Mouse (Mus musculus) heart, embryonic 11.5 days (tissue): ENCODE measurements around the gene Slc17a5. TPM values are rescaled to one million over a fixed set of nuclear protein-coding genes. Genes with fewer than 3 reads are reported as not detected.

Experiments used
- ATAC-seq: fragments of 200-750 bp; cut with Nextera tagmentation; replicated peaks from 2 replicates; pipeline ENCODE4 v1.8.0; 2017; ENCODE audit warnings: moderate library complexity; ENCODE audit not compliant: insufficient number of reproducible peaks, low FRiP score, low TSS enrichment
- H3K27ac ChIP-seq: fragments of 300-500 bp; sonication (generic); 2 replicates; pipeline ENCODE4 v1.5.1; 2014; ENCODE audit warnings: mild to moderate bottlenecking, low read depth, low read length
- H3K27me3 ChIP-seq: fragments of 300-500 bp; sonication (generic); 2 replicates; pipeline ENCODE4 v1.6.1; 2014; ENCODE audit warnings: mild to moderate bottlenecking, low read length, mixed read lengths; ENCODE audit not compliant: control insufficient read depth, insufficient read depth
- H3K36me3 ChIP-seq: fragments of 300-500 bp; sonication (generic); 2 replicates; pipeline ENCODE4 v1.6.1; 2014; ENCODE audit warnings: mild to moderate bottlenecking, low read length, moderate library complexity, mixed read lengths; ENCODE audit not compliant: control insufficient read depth, insufficient read depth
- H3K4me1 ChIP-seq: fragments of 300-500 bp; sonication (generic); 2 replicates; pipeline ENCODE4 v1.6.1; 2014; ENCODE audit warnings: low read length; ENCODE audit not compliant: control insufficient read depth, insufficient read depth
- H3K4me2 ChIP-seq: fragments of 300-500 bp; sonication (generic); 2 replicates; pipeline ENCODE4 v1.6.1; 2014; ENCODE audit warnings: mild to moderate bottlenecking, moderate library complexity
- H3K4me3 ChIP-seq: fragments of 300-500 bp; sonication (generic); 2 replicates; pipeline ENCODE4 v1.5.1; 2014; ENCODE audit warnings: low read depth, low read length
- H3K9ac ChIP-seq: fragments of 300-500 bp; sonication (generic); 2 replicates; pipeline ENCODE4 v1.6.1; 2014; ENCODE audit warnings: mild to moderate bottlenecking, low read depth, low read length, moderate library complexity
- H3K9me3 ChIP-seq: fragments of 300-500 bp; sonication (generic); replicated peaks from 2 replicates; pipeline ENCODE4 v1.6.1; 2016; ENCODE audit warnings: low read length; ENCODE audit not compliant: control insufficient read depth
- WGBS: fragments of 180-500 bp; shearing (Covaris S2); extraction: QIAGEN DNeasy Blood & Tissue Kit; methylation state at CpG from one replicate; pipeline ENCODE4 v1.1.7; 2014; ENCODE audit not compliant: insufficient replicate concordance; 5-methylcytosine and 5-hydroxymethylcytosine counted together
- polyA plus RNA-seq: library from polyadenylated mRNA; unstranded; fragments of >200 nt; fragmentation: Nextera tagmentation; extraction: Ambion mirVana; gene quantifications from 2 replicates; pipeline ENCODE4 v1.2.1, GENCODE M21; 2014

The Slc17a5 gene
- 7.4 and 7.7 TPM in 2 replicates for polyA plus RNA-seq

GRCm38 (mm10) chr9:78587914-78588313 lies at the start of gene Slc17a5:
Gene Slc17a5, minus strand, starts transcription at chr9:78588041.
- peak within 1 kb of the TSS; percentile 76 for H3K4me2 ChIP-seq
- H3K27ac ChIP-seq = peak within 1 kb of the TSS; percentile 29
- H3K9ac ChIP-seq = peak within 1 kb of the TSS; percentile 77
- no peaks in the 10 kb centered on the region for H3K4me1 ChIP-seq
- no peaks in the 10 kb centered on the region for H3K36me3 ChIP-seq
- ATAC-seq = peak; percentile 98
- H3K4me3 ChIP-seq = peak within 1 kb of the TSS; percentile 76
- under 1% methylated on average over 27 of the region's 27 CpGs for WGBS
- no peaks in the 10 kb centered on the region for H3K27me3 ChIP-seq
- no peaks in the 10 kb centered on the region for H3K9me3 ChIP-seq

GRCm38 (mm10) chr9:78633976-78634375 lies 46.1 kb upstream of the Slc17a5 start:
- no peak for ATAC-seq
- H3K9ac ChIP-seq = no peak overlapping the region
- no peak overlapping the region for H3K27ac ChIP-seq
- 83% methylated on average over 3 of the region's 3 CpGs for WGBS
- no peak overlapping the region for H3K4me2 ChIP-seq
- H3K9me3 ChIP-seq = no peaks in the 10 kb centered on the region
- no peak overlapping the region for H3K4me3 ChIP-seq
- no peaks in the 10 kb centered on the region for H3K36me3 ChIP-seq
- H3K4me1 ChIP-seq = no peaks in the 10 kb centered on the region; the same call in 1 of the 2 replicates
- H3K27me3 ChIP-seq = no peaks in the 10 kb centered on the region

- H3K27ac ChIP-seq = no peak overlapping the region
- H3K9ac ChIP-seq = no peak overlapping the region
- no peak overlapping the region for H3K4me2 ChIP-seq
- no peaks in the 10 kb centered on the region for H3K27me3 ChIP-seq
- no peak for ATAC-seq
- WGBS = 68% methylated on average over 6 of the region's 6 CpGs
- no peaks in the 10 kb centered on the region for H3K9me3 ChIP-seq
- no peak overlapping the region for H3K4me3 ChIP-seq
- no peaks in the 10 kb centered on the region for H3K36me3 ChIP-seq
- H3K4me1 ChIP-seq = no peaks in the 10 kb centered on the region; the same call in 1 of the 2 replicates
Measured at GRCm38 (mm10) chr9:78631755-78632434, 44.1 kb upstream of the Slc17a5 start.

GRCm38 (mm10) chr9:78629991-78630390 lies 42.1 kb upstream of the Slc17a5 start:
- no peaks in the 10 kb centered on the region for H3K36me3 ChIP-seq
- 47% methylated on average over 6 of the region's 6 CpGs for WGBS
- no peak overlapping the region for H3K4me3 ChIP-seq
- H3K27me3 ChIP-seq = no peaks in the 10 kb centered on the region
- H3K4me1 ChIP-seq = no peaks in the 10 kb centered on the region; the same call in 1 of the 2 replicates
- H3K27ac ChIP-seq = no peak overlapping the region
- peak overlapping the region; percentile 18; the same call in 1 of the 2 replicates for H3K4me2 ChIP-seq
- no peaks in the 10 kb centered on the region for H3K9me3 ChIP-seq
- no peak for ATAC-seq
- H3K9ac ChIP-seq = no peak overlapping the region

- Histone ChIP-seq H3K4me1 (no peaks in the 10 kb centered on the region), H3K4me3 (no peak overlapping the region), H3K9ac (no peak overlapping the region), H3K36me3 (no peaks in the 10 kb centered on the region), H3K9me3 (no peaks in the 10 kb centered on the region), H3K4me2 (no peak overlapping the region), H3K27ac (no peak overlapping the region), H3K27me3 (no peaks in the 10 kb centered on the region)
- no peak for ATAC-seq
- WGBS = 67% methylated on average over 10 of the region's 10 CpGs
Measured at GRCm38 (mm10) chr9:78623301-78623747, 35.5 kb upstream of the Slc17a5 start.

- Histone ChIP-seq H3K4me2 (no peak overlapping the region), H3K36me3 (no peaks in the 10 kb centered on the region), H3K27ac (no peak overlapping the region), H3K4me1 (no peaks in the 10 kb centered on the region), H3K4me3 (no peak overlapping the region), H3K27me3 (peaks cover 9% of the 10 kb centered on the region; the same call in 1 of the 2 replicates), H3K9me3 (no peaks in the 10 kb centered on the region), H3K9ac (no peak overlapping the region)
- no peak for ATAC-seq
- 61% methylated on average over 9 of the region's 9 CpGs for WGBS
Measured at GRCm38 (mm10) chr9:78619285-78619684, 31.4 kb upstream of the Slc17a5 start.

- H3K36me3 ChIP-seq = no peaks in the 10 kb centered on the region
- H3K4me2 ChIP-seq = peak within 1 kb of the TSS; percentile 81
- no peaks in the 10 kb centered on the region for H3K9me3 ChIP-seq
- H3K9ac ChIP-seq = peak within 1 kb of the TSS; percentile 58
- peaks cover 12% of the 10 kb centered on the region; the same call in 1 of the 2 replicates for H3K27me3 ChIP-seq
- ATAC-seq = peak; percentile 48; the same call in 1 of the 2 replicates
- H3K4me1 ChIP-seq = no peaks in the 10 kb centered on the region
- H3K27ac ChIP-seq = no peak within 1 kb of the TSS
- under 1% methylated on average over 43 of the region's 43 CpGs for WGBS
- H3K4me3 ChIP-seq = peak within 1 kb of the TSS; percentile 53
Measured at GRCm38 (mm10) chr9:78615401-78616021, 27.7 kb upstream of the Slc17a5 start, which contains the start of gene Cd109. Gene Cd109, plus strand, starts transcription at chr9:78615546.

- no peak for ATAC-seq
- Histone ChIP-seq H3K27ac (no peak overlapping the region), H3K9me3 (no peaks in the 10 kb centered on the region), H3K4me2 (no peak overlapping the region), H3K36me3 (no peaks in the 10 kb centered on the region), H3K4me3 (no peak overlapping the region), H3K27me3 (peaks cover 12% of the 10 kb centered on the region; the same call in 1 of the 2 replicates), H3K9ac (no peak overlapping the region), H3K4me1 (no peaks in the 10 kb centered on the region)
- 43% methylated on average over 6 of the region's 6 CpGs for WGBS
Measured at GRCm38 (mm10) chr9:78614201-78614600, 26.4 kb upstream of the Slc17a5 start.
